Mouse (Mus musculus): ENCODE measurements around the gene Mpv17l2.

Mpv17l2 gene

GRCm38 (mm10) chr8:70720739-70721138, 40.0 kb downstream of the Mpv17l2 start:
- peak; percentile 86 for DNase-seq (ENCODE audit: low spot score)

DNA sequence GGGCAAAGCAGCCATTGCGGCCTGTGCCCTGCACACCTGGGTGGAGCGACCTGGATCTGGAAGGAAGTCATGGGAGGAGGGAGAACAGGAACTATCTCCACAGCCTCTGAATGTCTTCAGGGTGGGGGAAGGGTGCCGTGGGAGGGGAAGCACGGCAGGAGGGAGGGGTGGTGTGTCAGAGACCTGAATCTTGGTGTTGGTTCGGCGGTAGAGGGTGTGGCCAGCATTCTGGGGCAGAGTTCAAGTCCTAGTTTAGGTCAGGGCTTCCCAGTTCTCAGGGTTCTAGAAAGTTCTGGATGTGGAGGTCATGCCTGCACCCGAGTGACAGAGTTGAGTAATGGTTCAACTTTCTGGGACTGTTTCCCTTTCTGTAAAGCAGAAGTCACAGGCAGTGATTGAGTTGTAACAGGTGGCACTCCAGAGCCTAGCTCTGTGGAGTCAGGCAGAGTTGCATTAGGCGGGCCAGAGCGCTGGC, 40.9 kb downstream of the Mpv17l2 start:
- DNase-seq (ENCODE audit: low spot score), result no peak

DNA sequence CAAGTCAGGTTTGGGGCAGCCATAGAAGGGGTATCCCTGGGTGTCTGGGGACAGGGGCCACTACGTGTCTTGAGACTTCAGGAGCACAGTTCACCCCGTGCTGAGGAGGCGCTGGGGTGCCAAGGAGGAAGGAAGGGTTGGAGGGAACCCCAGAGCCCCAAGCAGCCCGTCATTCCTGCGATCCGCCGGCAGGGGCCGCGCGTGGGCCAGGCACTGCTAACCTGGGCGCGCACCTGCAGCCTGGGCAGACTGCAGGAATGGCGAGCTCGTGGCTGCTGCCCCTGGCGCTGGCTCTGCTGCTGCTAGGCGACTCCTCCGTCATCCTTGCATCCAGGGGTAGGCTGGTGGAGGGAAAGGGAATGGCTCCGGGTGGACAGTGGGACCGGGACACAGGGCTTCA, 42.4 kb downstream of the Mpv17l2 start, which contains the start of gene Gm3336:
Gm3336 (plus strand) TSS at position 247 of the 400 bp plus-strand sequence.
- DNase-seq (ENCODE audit: low spot score), result no peak

DNA sequence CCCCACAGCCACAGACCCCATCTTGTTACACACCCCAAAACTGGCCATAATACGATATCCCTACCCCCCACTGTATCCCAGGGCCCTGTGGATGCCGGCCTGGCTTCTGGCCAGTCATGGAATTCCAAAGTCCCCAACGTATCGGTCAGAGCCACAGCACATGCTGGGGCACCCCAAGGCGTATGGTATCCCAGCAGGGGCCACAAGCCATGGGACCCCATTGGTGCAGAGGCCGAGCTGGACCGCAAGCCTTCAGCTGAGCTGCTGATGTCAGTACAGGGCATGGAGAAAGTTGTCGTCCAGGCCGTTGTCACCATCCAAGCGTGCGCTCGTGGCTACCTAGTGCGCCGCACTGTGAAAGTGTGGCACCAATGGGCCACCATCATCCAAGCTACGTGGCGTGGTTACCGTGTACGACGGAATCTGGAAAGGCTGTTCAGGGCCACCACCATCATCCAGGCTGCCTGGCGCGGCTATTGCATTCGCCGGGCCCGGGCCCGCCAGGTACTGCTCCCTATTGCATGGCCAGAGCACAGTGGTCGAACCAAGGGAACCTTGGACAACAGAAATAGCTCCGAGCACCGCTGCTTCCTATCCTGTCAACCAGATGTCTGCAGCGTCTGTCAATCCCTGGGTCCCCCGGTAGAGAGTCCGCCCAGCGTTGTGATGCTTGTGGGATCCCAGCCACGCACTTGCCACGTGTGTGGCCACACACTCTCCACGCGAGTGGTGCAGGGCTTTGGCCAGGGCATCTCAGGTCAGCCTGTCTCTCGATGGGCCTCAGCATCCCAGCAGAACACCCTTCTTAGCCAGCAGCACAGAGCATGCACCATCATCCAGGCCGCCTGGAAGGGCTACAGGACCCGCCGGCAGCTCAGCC, 44.0 kb downstream of the Mpv17l2 start:
- DNase-seq (ENCODE audit: low spot score), result no peak

DNA sequence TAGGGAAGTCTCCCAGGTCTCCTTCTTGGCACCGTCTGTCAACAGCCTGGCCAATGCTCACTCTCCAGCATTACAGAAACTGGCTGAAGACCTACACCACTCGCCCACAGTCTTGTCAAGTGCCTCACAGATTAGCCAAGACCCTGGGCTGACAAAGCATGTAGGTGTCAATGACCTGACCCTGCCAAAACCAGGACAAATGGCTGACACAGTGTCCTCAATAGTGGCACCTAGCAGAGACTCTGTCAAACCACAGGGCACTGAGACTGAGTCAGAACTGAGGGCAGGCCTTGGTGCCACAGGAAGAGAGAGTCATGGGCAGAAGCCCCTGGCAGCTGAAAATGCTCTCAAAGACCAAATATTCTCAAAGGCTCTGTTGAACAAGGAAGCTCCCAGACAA, 45.7 kb downstream of the Mpv17l2 start:
- no peak for DNase-seq (ENCODE audit: low spot score)

DNA sequence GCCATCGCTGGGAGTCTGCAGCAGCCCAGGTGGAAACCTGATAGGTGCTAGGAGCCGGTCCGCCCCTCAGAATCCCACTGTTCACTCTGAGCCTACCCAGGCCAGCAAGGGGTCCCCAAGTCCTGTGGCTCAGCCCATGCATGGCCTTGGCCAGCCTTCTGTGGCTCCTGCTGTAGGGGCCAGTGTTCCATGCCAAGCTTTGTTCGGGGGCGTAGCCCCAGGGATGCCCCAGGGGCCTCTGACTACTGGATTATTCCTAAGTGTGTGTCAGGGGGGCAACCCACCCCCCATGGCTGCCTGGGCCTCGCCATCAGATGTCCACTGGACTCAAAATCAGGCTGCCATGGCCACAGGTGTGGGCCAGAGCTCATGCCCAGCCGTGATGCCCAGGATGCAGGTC, 46.8 kb downstream of the Mpv17l2 start:
- no peak for DNase-seq (ENCODE audit: low spot score)

DNA sequence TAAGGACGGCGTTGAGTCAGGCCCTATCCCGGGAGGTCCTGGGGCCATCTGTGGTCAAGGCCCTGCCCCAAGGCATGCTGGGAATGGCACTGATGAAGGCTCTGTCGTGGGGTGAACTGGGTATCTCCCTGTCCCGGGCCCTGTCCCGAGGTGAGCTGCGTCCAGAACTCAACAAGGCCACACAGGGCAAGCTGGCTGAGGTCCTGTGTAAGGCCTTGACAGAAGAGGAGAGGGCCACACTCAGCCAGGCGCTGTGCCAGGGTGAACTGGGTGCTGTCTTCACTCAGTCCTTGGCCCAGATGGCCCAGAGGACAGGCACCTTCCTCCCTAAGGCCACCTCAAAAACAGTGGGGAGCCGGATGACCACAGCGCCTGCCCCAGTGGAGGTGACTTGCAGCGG, 49.7 kb downstream of the Mpv17l2 start:
- no peak for DNase-seq (ENCODE audit: low spot score)

- DNase-seq (ENCODE audit: low spot score), result no peak
Observed at GRCm38 (mm10) chr8:70710296-70710695, 50.5 kb downstream of the Mpv17l2 start.

DNA sequence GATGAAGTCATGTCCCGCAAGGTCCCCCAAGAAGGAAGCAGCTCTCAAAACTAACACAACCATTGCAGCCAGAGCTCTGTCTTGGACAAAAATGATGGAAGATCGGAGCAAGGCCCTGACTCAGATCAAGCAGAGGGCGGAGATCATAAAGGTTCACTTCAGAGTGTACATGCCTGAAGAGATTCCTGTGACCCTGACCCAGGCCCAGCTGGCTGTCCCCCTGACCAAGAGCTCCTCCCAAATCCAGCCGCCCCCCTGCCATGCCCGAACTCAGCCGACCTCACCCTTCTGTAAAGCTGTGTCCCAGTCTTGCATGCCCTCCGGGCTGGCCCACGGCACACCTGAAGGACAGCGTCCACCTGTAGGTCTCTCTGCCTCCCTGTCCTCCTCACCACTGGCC, 51.0 kb downstream of the Mpv17l2 start:
- DNase-seq (ENCODE audit: low spot score), result no peak

All from layer of hippocampus, adult 9-10 months (tissue).